Mouse (Mus musculus) WW6 (cell line): ENCODE results near the gene Ddx54.
A peak's percentile ranks its signal among the peaks of the same experiment; 100 is the strongest.

ENCODE experiments used
- DNase-seq: peaks from one replicate; pipeline ENCODE4 v3.0.0-alpha.2; 2013; ENCODE audit warnings: low read depth, low spot score

The Ddx54 gene

DNA sequence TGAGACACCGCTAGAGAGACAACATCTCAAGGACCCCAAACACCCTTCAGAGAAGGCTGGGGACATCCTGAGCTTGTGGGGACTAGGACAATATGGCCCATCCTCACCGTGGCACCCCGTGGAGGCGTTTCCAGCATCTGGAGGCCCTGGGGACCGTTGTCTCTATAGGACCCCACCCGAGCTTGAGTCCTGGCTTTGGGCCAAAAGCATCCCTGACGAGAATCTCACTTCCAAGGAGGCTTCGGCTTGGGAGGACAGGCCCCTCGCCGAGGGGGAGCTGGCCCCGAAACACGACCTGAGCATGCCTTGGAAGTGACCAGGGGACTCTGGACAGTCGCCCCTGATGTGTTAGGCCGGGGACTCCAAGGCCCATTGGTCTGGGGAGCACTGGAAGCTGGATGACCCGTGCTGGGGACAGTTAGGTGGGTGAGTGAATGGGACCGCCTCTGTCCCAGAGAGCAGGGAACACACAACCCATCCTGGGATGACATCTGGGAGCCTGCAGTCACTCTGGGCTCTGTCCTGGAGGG lies 3.2 kb upstream of the Ddx54 start:
- no peak for DNase-seq

DNA sequence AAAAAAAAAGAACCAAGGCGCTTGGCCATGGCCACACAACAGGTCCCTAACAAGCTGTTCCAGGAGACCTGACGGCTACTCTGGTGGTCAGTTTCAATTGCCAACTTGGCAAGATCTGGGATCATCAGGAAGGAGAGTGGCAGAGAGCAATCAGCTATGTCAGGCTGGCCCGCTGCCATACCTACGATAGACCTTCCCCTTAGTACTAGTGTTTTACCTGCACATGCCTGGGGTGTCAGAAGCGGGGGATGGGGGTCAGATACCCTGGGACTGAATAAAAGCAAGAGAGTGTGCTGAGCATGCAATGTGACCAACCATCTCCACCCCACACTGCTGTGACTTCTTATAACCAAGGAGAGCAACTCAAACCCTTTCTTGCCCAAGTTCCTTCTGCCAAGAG lies 1.6 kb upstream of the Ddx54 start:
- no peak for DNase-seq

DNA sequence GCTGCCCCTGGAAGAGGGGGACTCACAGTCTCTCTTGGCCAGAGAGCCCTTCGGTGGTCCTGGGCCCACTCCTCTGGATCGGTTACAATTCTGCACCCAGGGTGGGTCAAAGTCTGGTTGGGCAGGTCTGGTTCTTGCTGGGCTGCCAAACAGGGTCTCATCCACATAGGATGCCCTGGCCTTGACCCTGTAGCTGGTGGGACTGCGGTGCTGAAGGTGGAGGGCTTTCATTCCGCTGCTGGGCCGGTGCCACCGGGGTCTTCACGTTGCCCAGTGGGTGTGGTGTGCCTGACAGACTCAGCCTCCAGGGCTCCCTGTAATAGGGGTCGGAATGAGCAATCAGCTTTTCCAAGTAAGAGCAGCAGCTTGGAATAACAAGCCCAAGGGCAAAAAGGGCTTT lies 1.1 kb upstream of the Ddx54 start:
- DNase-seq = no peak

DNA sequence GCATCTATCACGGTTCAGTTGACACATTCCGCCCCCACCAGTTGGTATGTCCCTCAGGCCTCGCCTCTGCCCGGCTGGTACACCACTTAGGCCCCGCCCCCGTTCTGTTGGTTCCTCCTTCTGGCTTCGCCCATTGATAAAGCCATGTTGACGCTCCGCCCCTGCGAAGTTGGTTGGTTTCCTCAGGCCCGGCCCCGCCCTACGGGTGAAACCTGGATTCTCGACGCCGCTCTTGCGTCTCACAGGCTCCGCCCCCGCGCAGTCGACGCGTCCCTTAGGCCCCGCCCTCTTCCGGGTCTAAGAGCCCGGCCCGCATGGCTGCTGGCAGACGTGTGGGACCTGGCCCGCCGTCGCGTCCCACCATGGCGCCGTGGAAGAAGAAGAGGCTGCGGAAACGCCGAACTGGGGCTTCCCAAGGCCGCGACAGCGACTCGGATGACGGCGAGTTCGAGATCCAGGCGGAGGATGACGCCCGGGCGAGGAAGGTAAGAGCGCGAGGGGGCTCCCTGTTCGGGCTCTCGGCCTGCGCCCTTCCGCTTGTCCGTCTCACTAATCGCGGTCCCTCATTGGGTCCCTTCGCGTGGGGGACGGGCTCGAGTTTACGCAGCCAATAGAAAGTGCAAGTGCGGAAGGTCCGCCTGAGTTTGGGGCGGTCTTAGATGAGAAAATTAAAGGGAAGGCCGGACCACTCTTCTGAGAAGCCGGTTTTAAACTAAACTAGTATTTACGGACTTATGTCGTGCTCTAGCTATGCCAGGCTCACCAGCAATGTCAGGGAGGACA lies 474 bp downstream of the Ddx54 start:
- peak; percentile 99 for DNase-seq

DNA sequence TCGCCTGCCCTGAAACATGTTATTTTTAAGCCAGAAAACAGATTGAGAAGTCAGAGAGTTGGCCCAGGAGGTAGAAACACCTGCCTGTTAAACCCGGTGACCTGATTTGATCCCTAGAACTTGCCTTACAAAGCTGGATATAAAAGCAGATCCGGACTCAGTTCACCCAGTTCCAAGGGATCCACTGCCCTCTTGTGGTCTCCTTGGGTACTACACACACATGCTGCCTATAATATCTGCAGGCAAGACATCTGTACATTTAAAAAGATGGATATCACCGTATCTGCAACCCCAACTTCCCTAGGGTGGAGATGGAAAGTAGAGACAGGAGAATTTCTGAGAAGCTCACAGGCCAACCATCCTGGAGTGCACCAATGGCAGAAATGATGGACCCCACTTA lies 3.4 kb downstream of the Ddx54 start:
- DNase-seq = no peak

DNA sequence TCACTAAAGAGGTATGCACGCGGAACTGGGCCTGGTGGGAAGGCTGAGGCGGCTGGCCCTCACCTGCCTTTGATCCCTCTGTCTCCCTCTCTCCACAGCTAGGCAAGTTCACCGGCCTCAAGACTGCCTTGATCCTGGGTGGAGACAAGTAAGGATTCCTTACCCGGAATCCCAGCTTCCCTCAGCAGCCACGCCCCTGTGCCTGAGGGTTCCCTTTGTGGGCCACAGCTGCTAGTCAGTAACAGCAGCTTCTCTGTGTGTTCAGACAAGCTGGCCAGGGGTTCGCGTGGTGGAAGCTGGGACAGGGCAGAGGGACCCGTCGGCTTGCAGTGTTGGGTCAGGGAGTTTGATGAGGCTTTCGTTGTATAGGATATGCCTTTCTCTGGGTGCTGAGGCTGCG lies 6.2 kb downstream of the Ddx54 start:
- no peak for DNase-seq

DNA sequence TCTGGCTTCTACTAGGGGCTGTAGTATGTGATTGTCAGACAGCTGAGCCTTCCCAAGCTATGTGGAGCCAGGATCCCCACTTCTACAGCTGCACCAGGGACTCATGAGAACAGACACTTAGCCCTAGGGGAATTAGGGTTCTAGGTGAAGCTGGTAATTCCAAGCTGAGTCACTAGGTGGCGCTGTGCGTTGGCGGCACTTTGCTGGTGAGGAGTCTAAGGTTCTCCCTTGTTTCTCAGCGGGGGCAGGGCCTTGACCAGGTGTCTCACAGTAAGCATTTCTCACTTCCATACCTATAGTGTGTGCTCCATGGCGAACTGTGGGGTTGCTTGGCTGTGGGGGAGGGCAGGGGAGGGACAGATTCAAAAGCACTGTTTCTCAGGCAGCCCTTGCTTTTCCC lies 6.7 kb downstream of the Ddx54 start:
- no peak for DNase-seq

DNA sequence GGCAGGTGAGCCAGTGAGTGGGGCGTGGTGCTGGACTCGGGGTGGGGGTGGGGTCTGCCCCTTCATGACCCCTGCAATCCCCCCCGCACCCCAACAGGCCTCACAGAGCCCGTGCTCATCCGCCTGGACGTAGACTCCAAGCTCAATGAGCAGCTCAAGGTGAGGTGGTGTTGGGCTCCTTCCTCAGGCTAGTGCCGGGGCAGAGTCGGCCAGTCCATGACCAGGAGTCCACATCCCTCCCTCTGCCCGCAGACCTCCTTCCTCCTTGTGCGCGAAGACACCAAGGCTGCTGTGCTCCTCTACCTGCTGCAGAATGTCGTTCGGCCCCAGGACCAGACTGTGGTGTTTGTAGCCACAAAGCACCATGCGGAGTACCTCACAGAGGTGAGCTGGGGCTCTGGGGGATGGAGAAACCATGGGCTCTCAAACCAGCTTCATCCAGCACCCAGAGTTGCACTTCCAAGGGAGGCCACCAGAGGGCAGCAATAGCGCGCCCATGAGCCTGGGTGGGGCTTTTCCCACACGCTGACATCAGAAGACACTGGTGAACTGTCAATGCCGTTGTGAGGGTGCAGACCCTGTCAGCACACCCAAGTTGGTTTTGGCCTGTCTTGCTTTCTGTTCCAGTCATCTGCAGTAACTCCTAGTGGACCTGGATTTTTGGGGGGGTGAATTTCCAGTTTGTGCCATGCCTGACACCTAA lies 8.0 kb downstream of the Ddx54 start:
- no peak for DNase-seq

DNA sequence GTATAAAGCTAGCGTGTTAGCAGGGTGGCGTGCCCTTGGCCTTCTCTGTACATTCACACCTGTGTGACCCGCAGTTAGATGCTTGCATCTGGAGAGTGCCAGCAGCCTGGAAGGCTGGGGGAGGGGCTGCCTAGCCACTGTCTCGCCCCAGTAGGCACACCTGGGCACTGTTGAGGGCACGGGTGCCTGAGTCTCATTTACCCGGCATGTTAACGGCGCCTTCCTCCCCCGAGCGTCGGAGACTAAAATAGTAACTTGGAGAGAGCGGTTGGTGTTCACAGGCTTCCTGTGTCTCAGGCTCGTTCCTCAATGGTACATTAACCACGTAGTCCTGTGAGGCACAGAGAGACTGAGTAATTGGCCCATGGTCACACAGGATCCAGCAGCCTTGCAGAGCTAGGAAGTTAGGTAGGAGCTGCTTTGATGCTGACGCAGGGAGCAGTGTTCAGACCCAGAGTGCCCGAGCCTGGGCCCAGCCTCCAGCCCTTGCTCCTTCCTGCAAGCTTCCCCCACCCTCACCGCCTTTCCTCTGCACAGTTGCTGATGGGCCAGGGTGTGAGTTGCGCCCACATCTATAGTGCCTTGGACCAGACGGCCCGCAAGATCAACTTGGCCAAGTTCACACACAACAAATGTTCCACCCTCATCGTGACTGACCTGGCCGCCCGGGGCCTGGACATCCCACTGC lies 8.7 kb downstream of the Ddx54 start:
- no peak for DNase-seq

DNA sequence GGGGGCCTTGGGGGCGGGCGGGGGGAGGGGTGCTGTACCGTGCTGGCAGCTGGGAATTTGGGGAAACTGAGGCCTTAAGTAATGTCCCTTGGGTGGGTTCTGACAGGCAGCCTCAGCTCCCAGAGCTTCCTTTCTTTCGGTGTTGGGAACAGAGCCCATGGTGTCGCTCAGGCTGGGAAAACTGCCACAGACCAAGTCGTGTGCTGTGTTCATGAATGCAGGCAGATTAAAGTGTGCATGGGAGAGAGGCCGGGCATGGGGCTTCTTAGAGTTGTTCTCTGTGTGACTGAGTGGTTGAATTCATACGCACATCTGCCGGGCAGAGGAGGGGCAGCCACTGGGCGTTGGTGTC lies 9.3 kb downstream of the Ddx54 start:
- no peak for DNase-seq

DNA sequence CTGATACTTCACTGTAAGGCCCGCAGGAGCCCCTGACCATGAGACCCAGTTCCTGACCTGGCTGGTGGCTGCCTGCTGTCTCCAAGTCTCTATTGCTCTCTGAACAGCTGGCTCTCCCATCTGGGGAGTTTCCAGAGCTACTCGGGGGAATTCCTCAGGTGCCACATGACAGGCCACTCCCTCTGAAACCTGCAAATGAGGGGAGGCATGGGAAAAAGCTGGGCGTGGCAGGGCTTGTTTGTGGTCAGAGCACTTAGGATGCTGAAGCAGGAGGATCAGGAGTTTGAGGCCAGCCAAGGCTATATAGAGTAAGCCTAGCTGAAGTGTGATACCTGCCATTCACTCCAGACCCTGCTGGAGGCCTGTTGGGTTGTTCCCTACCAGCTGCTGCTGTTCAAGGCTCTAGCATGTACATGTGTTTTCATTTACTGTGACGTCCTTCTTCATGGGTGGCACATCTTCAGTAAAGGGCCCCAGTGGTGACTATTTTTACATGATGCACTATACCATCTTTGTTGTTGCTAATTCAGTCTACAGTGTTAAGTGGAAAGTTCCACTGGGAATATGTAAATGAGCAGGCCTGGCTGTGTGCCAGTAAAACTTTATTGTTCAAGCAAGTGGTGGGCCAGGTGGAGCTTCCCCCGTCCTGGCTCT lies 9.8 kb downstream of the Ddx54 start:
- no peak for DNase-seq

DNA sequence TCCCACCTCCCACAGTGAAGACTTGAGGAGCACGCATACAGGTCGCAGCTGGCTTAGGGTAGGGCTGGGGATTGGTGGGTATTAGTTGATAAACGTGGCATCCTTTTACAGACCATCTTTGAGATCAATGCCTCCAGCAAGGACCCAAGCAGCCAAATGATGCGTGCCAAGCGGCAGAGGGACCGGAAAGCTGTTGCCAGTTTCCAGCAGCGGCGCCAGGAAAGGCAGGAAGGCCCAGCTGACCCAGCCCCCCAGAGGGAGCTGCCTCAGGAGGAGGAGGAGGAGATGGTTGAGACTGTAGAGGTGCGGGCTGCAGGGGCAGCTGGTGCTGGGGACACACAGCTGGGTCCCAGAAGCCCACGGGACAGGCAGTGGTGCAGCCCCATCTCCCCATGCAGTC lies 11.9 kb downstream of the Ddx54 start:
- no peak for DNase-seq

DNA sequence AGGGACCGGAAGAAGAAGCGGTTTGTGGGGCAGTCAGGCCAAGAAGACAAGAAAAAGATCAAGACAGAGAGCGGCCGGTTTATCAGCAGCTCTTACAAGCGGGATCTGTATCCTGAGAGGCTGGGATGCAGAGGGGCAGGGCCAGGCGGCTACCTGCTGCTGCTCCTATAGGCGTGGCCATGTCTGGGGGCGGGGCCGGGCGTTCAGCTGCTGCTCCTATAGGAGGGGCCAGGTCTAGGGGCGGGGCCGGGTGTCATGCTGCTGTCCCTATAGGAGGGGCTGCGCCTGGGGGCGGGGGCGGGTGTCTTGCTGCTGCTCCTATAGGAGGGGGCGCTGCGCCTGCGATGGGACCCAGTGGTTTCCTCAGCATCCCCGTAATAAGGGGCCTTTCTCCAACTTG lies 13.9 kb downstream of the Ddx54 start:
- DNase-seq = peak; percentile 89

DNA sequence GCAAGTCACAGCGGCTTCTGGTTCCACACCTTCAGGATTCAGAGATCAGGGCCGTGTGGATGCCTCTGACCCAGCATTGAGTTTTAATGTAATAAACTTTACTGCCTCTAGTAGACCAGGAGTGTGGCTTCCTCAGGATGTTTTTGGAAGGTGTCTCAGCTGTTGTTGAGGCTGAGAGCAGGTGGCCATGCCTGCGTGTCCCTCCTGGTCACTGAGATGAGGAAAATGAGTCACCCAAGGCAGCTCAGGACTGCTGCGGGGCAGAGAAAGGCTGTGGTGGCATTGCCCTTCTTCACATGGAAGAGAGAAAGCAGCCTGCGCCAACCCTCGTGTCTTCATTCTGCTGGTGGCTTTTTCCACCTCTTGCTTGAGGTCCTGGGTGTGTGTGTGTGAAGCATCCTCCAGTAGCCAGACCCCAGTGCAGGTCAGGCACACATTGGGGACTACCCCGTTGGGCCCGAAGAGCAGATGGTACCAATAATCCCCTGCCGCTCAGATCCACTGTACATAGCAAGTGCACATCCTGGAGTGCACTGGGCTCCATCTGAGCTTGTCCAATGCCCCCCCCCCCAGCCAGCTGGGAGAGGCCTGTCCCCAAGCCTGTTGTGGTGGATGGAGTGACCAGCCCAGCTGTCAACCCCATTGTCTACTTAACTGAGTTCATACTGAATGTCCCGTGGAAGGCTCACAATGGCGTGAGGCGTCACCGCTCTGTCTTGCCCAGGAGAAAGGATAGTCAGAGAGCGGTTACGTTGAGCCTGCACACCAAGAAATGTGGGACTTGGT lies 15.2 kb downstream of the Ddx54 start:
- no peak for DNase-seq

DNA sequence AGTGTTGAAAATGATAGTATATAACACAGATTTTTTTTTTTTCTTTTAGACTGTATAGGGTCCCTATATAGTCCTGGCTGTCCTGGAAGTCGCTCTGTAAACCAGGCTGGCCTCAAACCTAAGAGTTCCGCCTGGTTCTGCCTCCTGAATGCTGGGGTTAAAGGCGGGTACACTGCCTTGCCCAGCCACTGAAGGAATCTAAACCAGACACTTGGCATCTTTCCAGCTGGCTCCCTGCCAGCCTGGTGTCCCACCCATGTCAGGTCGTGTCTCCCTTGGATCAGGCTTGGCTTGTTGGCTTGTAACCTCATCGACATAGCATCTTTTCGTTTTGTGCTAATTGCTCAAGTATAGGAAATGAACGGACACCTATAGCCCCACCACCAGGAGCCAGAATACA lies 16.1 kb downstream of the Ddx54 start:
- DNase-seq = no peak

DNA sequence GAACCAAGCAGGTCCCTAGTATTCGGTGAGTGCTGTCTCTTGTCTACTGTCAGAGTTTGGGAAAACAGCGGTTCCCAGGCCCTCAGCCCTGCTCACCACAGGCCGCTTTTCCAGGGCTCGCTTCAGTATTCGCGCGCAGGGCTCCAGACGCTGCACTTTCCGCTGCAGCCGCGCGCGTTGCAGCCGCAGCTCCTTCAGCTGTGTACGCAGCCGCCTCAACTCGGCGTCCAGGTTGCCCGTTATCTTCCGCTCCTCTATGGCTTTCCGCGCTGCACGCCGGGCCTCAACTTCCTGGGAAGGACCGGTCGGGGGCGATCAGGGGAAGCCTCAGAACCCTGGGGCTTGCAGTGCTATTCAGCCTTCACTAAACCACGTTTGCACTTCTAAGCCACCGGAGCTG lies 18.6 kb downstream of the Ddx54 start:
- DNase-seq = no peak

DNA sequence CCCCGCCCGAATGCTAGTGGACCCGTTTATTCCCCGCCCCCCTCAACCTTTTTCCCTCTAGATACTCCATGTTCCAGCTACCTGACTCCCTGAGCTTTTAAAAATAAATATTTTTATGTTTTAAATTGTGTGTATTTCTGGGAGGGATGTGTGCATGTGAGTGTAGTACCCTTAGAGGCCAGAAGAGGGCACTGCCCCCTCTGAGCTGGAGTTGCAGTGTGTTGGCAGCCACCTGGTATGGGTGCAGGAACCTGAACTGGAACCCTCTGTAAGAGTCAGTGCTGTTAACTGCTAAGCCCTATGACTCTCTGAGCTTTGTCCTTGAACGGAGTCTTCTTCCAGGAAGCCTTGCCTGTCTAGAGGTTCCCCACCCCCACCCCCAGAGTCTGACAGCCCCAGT lies 19.4 kb downstream of the Ddx54 start:
- no peak for DNase-seq

DNA sequence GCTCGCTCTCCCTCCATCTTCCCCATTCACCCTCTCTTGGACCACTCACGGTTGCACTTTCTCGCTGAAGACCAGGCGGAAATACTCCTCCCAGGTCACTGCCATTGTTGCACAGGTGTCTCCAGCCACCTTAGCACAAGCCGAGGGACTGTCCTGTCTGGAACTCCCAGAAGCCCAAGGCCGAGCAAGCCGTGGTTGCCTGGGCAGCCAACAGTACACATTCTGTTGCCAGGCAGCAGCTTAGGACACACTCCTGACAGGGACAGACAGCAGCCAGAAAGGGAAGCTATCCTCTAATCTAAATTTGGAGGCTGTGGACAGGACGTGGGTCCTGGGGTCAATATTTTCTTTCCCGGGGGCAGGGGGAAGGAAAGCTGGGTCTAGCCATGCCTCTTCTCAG lies 21.6 kb downstream of the Ddx54 start, which contains the start of gene Cfap73:
Cfap73 (minus strand) TSS at position 105 of the 400 bp plus-strand sequence.
- no peak for DNase-seq

DNA sequence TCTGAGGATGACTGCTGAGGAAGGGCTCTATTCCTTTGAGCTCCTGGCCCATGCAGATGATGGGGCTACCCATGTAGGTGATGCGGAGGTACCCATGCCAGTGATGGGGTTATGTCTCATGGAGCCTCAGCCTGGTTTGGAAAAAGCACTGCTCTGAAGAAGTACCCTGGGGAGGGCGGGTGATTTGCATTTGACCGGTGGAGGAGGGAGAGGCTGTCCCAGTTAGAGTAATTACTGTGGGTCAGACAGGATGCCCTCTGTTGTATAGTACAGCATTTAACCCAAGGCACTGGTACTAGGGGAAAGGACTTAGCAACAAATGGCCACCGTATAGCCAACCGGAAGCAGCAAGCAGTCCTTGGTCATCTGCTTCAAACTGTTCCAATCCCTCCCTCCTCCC lies 22.3 kb downstream of the Ddx54 start:
- no peak for DNase-seq

DNA sequence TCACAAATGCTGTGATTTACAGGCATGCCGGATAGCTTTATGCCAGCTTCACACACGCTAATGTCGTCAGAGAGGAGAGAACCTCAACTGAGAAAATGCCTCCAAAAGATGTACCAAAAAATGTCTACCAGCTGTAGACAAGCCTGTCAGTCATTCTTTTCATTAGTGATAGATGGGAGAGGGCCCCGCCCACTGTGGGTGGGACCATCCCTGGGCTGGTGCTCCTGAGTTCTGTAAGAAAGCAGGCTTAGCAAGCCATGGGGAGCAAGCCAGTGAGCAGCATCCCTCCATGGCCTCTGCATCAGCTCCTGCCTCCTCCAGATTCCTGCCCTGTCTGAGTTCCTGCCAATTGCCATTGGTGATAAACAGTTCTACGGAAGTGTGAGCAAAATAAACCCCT lies 23.1 kb downstream of the Ddx54 start:
- DNase-seq = no peak

DNA sequence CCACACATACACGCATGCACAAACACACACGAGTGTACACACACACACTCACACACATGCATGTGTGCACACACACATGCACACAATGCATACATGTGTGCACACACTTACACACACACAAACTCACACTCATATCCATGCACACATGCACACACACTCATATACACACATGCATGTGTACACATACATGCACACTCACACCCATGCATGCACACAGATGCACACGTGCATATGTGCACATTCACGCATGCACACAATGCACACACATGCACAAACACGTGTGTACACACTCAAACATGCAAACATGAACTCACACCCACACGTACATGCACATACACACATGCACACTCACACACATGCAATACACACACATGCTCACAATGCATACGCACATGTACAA lies 27.6 kb downstream of the Ddx54 start:
- DNase-seq = no peak
